Mouse (Mus musculus) 3T3-L1 (cell line): ENCODE data around the gene Cps1.

Experiments used
- DNase-seq: peaks from one replicate; pipeline ENCODE4 v3.0.0-alpha.2; 2015; ENCODE audit warnings: low read depth, low spot score

Cps1 gene

GRCm38 (mm10) chr1:67234861-67235260, 112.0 kb downstream of the Cps1 start:
- DNase-seq = no peak

- DNase-seq = no peak
These were observed 112.8 kb downstream of the Cps1 start for GRCm38 (mm10) chr1:67235468-67236217.

GRCm38 (mm10) chr1:67238446-67238845, 115.6 kb downstream of the Cps1 start:
- DNase-seq = no peak

GRCm38 (mm10) chr1:67238941-67239340, 116.1 kb downstream of the Cps1 start:
- no peak for DNase-seq

GRCm38 (mm10) chr1:67265222-67265621, 142.4 kb downstream of the Cps1 start:
- no peak for DNase-seq

- DNase-seq = no peak
These were observed 145.1 kb downstream of the Cps1 start for GRCm38 (mm10) chr1:67267972-67268371.

- no peak for DNase-seq
These were observed 145.6 kb downstream of the Cps1 start for GRCm38 (mm10) chr1:67268450-67268849.

- DNase-seq = no peak
These were observed 153.4 kb downstream of the Cps1 start for GRCm38 (mm10) chr1:67276270-67276669.
